Mouse (Mus musculus): ENCODE measurements around the gene Txnrd1.

The Txnrd1 gene

DNA sequence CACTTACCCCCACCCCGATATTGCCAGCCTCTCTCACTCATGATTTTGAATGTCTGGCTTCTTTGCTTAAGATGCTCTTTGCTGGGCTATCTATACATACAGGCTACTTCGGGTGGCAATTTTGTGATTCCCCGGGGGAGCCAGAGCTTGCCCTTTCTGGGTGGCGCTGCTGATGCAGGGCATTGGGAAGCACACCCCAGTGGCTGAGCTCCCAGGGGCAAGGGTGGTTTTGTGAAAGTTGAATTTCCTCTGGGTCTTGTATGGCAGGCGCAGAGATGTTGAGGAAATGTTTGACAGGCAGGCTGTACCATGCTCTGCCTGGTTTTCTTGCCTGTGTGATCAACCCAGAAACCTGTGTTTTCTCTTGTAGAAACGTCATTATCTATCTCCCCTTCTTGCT lies 15.1 kb upstream of the Txnrd1 start:
- no peak for DNase-seq

- no peak for DNase-seq
Measured at GRCm38 (mm10) chr10:82823108-82823778, 10.5 kb upstream of the Txnrd1 start.

GRCm38 (mm10) chr10:82823779-82824177 lies 10.0 kb upstream of the Txnrd1 start:
- no peak for DNase-seq

DNA sequence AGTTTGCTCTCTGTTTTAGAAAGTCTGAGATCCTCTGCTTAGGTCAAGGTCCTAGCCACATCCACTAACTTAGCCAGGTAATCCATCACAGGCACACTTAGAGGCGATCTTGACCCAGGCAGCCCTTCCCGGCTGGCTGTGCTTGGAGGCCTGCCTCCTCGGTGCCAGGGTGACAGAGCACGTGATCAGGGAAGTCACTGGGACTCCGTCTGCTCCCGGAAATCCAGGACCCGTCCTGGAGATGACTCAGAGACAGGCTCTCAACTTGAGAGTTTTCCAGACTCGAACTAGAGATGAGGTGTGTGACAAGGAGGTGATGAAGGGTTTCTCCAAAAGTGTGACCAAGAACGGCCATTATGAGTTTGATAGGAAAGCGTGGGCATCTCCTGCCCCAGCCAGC lies 9.2 kb upstream of the Txnrd1 start:
- no peak for DNase-seq

DNA sequence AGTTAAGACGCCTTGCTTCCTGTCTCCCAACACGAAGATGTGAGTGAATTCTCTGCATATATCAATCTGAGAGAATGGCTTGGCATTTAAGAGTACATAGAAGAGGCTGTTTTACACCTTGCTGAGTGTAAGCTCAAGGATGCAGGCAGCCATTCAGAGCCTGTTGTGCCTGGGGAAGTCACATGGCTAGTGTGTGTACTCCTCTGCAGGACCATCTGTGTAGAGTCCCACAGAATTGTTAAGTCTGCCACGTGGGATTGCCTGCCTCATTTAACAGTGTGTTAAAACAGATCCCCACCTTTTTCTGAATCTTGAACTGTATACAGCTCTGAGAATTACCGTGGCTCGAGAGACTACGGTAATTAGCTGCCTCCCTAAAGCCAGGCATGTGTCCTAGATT lies 7.2 kb upstream of the Txnrd1 start:
- DNase-seq: peak; percentile 46

DNA sequence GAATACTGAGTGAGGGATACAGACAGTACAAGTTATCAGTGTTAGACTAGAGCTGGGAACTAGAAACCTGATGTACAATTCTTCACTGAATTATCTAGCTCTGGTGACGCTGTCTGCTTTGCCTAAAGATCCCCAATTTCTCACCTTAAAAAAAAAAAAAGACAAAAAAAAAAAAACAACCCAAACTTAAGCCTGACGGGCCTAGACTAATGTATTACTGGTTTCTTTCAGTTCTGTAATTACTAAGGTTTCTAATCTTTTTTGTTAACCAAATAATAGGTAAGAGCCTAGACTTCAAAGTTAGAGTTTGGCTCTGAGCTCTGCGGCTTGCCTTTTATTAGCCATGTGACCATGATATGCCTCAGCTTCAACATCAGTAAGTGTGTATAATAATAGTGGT lies 2.1 kb downstream of the Txnrd1 start:
- no peak for DNase-seq

GRCm38 (mm10) chr10:82838390-82838789 lies 4.6 kb downstream of the Txnrd1 start:
- DNase-seq: no peak

DNA sequence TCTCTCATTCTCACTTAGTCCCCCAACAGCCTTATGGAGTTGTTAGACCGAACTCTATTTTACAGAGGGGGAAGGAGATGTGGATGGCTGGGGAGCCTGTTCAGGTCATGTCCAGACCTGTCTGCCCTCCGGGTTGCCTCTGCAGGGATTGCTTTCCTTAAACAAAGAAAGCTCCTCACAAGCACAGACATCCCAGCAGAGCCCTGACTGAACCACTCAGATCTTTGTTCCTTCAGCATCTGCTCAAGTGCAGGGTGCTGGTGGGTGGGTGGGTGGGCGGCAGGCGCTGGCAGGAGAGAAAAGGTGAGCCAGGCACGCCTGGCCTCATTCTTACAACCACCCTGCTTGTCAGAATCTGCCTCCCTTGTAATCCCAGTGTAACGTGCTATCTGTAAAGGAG lies 10.3 kb downstream of the Txnrd1 start:
- DNase-seq: no peak

GRCm38 (mm10) chr10:82844731-82845130 lies 11.0 kb downstream of the Txnrd1 start:
- DNase-seq: no peak

GRCm38 (mm10) chr10:82847821-82848459 lies 14.2 kb downstream of the Txnrd1 start:
- DNase-seq: no peak

GRCm38 (mm10) chr10:82849686-82850353 lies 16.1 kb downstream of the Txnrd1 start:
- no peak for DNase-seq

DNA sequence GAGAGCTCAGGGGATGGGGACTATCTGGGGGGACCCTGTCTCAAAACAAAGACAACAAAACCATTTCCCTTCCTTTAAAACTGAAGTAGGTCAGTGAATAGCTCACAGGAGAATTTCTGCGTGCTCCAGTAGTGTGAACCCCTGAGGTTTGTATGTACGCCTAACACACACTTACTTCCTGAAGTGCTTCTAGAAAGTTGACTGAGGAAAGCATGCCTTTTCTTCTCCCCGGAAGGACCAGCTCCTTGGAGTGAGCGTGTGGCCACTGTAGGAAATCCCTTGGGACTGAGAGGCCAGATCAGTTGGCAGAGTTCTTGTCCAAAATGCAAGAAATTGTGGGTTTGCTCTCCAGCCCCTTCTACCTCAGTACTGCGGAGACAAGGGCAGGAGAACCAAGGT lies 16.6 kb downstream of the Txnrd1 start:
- DNase-seq: no peak

DNA sequence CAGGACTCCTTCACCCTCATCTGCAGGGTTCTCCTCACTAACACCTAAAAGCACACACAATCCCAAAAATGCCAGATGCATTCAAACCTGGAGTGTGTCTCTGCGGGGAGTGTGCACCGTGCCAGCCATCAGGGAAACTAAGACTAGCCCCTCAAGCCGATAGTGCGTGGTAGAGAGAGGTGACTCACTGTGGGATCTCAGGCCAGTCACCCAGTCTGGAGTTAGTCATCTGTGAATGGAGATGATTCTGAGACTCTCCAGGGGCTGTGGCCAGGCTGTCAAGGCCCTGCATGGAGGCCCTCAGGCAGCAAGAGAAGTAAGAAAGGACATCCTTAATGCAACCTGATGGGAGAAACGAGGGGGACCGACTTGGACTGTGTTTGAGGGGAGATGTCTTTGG lies 18.0 kb downstream of the Txnrd1 start:
- no peak for DNase-seq

GRCm38 (mm10) chr10:82858032-82858680 lies 24.4 kb downstream of the Txnrd1 start:
- DNase-seq: no peak

DNA sequence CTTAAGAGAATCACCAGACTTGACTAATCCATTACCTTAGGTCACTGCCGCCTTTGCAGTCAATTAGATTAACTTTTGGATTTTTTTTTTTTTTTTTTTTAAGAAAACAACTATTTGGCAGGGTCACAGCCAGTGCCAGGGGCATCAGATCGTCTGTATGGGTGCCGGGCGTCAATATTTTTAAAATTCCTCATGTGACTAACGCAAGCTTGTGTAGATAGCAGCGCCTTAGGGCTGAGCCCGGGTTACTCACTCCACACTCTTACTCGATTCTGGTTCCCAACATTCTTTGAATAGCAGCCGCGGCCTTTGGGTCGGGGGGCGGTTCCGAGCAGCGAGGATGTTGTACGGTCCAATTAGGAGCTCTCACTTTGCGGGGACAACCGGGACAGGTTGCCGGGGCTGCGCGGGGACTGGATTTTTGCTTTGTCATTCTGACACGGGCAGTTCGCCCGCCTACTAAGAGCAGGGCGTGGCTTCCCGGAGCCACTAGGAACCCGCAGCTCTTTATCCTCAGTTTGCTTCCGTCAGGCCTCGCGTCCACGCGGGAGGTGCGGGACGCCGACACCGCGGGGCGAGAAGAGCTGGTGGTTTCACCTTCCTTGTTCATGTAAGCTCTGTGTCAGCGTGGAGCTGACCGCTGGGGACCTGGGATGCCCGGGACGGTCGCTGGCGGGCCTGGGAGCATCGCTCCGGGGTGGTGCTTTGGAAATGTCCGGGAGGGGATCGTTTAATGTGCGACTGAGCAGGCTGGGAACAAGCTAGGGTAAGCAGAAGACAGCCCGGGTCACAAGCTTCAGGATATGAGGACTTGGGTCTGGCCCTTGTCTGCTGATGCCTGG lies 25.2 kb downstream of the Txnrd1 start:
- peak; percentile 92 for DNase-seq

- peak; percentile 66 for DNase-seq
Measured at GRCm38 (mm10) chr10:82859533-82859915, 25.8 kb downstream of the Txnrd1 start.

GRCm38 (mm10) chr10:82860181-82860928 lies 26.6 kb downstream of the Txnrd1 start:
- DNase-seq: peak; percentile 82

DNA sequence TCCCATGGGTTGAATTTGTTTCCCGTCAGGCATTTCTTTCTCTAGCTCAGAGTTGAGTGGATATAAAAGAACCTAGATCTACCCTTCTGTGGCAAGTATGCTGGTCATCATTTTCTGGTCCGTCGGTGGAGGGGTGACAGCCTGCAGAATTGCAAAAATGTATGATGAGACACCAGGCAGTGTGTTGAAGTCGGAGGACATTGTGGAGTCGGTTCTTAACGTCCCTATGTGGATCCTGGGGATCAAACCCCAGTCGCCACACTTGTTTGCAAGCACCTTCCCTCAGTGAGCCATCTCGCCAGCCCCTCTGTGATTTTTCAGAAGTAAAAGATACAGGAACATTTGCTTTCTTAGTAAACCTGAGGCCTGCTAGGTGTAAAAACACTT lies 27.2 kb downstream of the Txnrd1 start:
- DNase-seq: no peak

GRCm38 (mm10) chr10:82863106-82863680 lies 29.4 kb downstream of the Txnrd1 start:
- peak; percentile 50 for DNase-seq

DNA sequence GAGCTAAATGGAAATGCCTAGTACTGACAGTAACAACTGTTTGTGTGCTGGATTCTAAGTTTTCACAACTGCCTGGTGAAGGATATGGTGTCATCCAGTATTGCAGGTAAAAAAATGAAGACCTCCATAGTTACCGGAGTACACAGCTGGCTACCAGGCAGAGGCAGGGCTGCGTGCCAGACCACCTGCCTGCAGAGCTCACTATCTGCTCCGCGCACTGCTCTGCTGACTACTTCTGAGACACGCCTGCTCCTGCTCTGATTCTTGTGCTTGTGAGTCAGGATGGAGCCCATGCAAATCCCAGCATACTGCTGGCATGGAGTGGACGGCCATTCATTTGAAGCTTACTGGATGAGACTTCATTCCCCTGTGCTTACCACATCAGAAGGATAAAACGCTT lies 30.1 kb downstream of the Txnrd1 start:
- DNase-seq: no peak

- peak; percentile 40 for DNase-seq
Measured at GRCm38 (mm10) chr10:82866356-82866755, 32.6 kb downstream of the Txnrd1 start, which contains the start of gene Eid3. TSS of gene Eid3 (plus strand) at chr10:82866626.

- DNase-seq: no peak
Measured at GRCm38 (mm10) chr10:82866832-82867231, 33.1 kb downstream of the Txnrd1 start.
